Comparison of ENCODE assay signal across 8 mouse cellular contexts in genomic region chr7:19175708-19176515, GRCm38 (mm10). TPM values are rescaled to one million over a fixed set of nuclear protein-coding genes. Genes with fewer than 3 reads are reported as not detected.
DNase-seq lines count a peak whose midpoint lies in the region; ATAC-seq lines count a peak whose summit lies in the region.

Gene Eml2, plus strand, starts transcription at chr7:19176421.

- H3K27ac ChIP-seq in forebrain, embryonic 15.5 days (replicated peaks) = peak within 1 kb of the TSS; percentile 87
- H3K27ac ChIP-seq in lung, embryonic 15.5 days = no peak within 1 kb of the TSS

- H3K4me1 ChIP-seq in forebrain, embryonic 15.5 days = peaks cover 56% of the 10 kb centered on the region
- peaks cover 43% of the 10 kb centered on the region for H3K4me1 ChIP-seq in lung, embryonic 15.5 days

- H3K9ac ChIP-seq in forebrain, embryonic 15.5 days (replicated peaks) = peak within 1 kb of the TSS; percentile 71
- H3K9ac ChIP-seq in lung, embryonic 15.5 days = no peak within 1 kb of the TSS

- no peaks in the 10 kb centered on the region for H3K36me3 ChIP-seq in forebrain, embryonic 15.5 days
- H3K36me3 ChIP-seq in lung, embryonic 15.5 days = no peaks in the 10 kb centered on the region

- H3K9me3 ChIP-seq in forebrain, embryonic 15.5 days = no peaks in the 10 kb centered on the region
- H3K9me3 ChIP-seq in lung, embryonic 15.5 days = no peaks in the 10 kb centered on the region

- ATAC-seq in forebrain, embryonic 15.5 days (replicated peaks) = peak; percentile 96
- ATAC-seq in lung, embryonic 15.5 days (ENCODE audit: borderline replicate concordance, extremely low read depth, low FRiP score, low TSS enrichment) = no peak; the same call in 1 of the 2 replicates

- peaks cover 20% of the 10 kb centered on the region for H3K27me3 ChIP-seq in forebrain, embryonic 15.5 days
- peaks cover 68% of the 10 kb centered on the region for H3K27me3 ChIP-seq in lung, embryonic 15.5 days

- H3K4me2 ChIP-seq in forebrain, embryonic 15.5 days (replicated peaks) = peak within 1 kb of the TSS; percentile 70
- peak within 1 kb of the TSS; percentile 14; the same call in 1 of the 2 replicates for H3K4me2 ChIP-seq in lung, embryonic 15.5 days

- under 1% methylated on average over 30 of the region's 30 CpGs for WGBS in forebrain, embryonic 15.5 days
- under 1% methylated on average over 30 of the region's 30 CpGs for WGBS in lung, embryonic 15.5 days

- peak within 1 kb of the TSS; percentile 76 for H3K4me3 ChIP-seq in forebrain, embryonic 15.5 days
- no peak within 1 kb of the TSS for H3K4me3 ChIP-seq in lung, embryonic 15.5 days

- peak; percentile 93 for DNase-seq in ES-CJ7 (ENCODE audit: low read depth, low spot score)
- DNase-seq in brain, embryonic 18.5 days (ENCODE audit: low read depth, low spot score) = peak; percentile 94
- DNase-seq in heart, postnatal 36 days = no peak
- peak; percentile 90 to 92 for DNase-seq in layer of hippocampus, adult 8-10 months (ENCODE audit: low spot score in 2 of 2)
- peak; percentile 75 for DNase-seq in retina, postnatal 7 days (ENCODE audit: low read depth, low spot score)
- DNase-seq in thymus, postnatal 10 days (ENCODE audit: low spot score in 2 of 2) = no peak

- intact Hi-C loops in heart, postnatal 36 days (cut with DNase I) = loop anchor here (5.0 kb wide), 3 partner anchors 106 to 166 kb away; partner anchors contain the start of genes Ercc1, Ppm1n and Rtn2

RNA-seq across cellular contexts. Expression of gene Eml2, which starts in this region (rescaled TPM):
- polyA plus RNA-seq in forebrain, embryonic 15.5 days (2015; fragmentation: Nextera tagmentation; extraction: Ambion mirVana) = 8.2 and 12.5 TPM in 2 replicates
- 10 to 100 TPM; 34.3 to 44.4 TPM for total RNA-seq in heart, postnatal 36 days (2021)
- 100 to 1,000 TPM; 156 to 198 (median 171) TPM for total RNA-seq in layer of hippocampus, adult 8-10 months (2022)
- polyA plus RNA-seq in lung, embryonic 15.5 days (2015; fragmentation: Nextera tagmentation; extraction: Ambion mirVana) = 10.7 and 12.2 TPM in 2 replicates

Comparison
In these comparisons a context has a peak if more than half of its experiments do, and no peak if none do; other contexts are left out.
1. DNase-seq: peak in ES-CJ7 (single experiment), brain, embryonic 18.5 days (single experiment), layer of hippocampus, adult 8-10 months (2 of 2) and retina, postnatal 7 days (single experiment); none in heart, postnatal 36 days (0 of 2) and thymus, postnatal 10 days (0 of 2).